12 mouse cellular contexts compared by ENCODE assay signal in the genomic region with DNA sequence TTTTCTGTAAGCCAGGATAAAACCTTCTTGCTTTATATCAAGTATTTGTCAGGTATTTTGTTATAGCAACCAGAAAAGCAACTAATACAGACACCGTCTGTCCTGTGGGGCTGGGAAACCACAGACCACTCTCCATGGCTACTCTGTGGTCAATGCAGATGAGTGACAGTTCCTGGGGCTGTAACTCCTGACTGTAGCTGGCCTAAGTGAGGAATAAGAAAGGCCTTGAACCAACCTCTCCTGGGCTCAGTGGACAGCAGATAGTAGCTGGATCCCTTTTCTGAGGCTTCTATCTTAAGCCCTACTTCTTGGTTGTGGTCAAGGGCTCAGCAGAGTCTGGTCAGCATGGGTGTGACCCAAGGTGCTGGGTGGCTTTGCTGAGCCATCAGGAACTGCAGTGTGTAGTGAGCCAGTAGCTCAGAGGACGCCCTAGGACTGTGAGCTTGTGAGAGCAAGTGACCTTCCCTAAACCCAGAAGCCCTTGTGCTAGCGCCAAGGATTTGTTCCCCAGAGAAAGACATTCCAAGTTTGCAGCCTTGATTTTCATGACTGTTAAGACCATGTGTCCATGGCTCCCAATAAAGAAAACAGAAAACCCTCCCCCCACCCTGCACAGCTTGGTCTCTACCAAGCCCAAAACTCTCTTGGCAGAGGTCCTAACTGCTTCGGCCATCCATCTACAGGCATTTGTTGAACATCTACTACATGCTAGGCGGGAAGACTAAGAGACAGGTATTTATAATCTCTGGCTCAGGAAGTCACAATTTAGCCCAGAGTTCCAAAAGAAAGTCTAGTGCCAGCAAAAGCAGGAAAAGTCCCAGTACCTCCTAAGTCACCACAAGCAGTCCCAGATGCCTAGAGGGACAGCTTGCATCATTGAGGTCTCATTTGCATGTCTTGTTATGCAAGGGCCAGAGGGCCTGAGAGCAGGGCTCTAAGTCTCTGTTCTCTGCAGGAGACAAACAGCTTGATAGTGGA. TPM values are rescaled to one million over a fixed set of nuclear protein-coding genes. Genes with fewer than 3 reads are reported as not detected.
DNase-seq lines count a peak whose midpoint lies in the region; ATAC-seq and TF ChIP-seq lines count a peak whose summit lies in the region.
"Had no signal": no experiment of that assay in that cellular context is flagged by ENCODE, and none has a peak within 500 bp of the region (broad histone marks: within the 10 kb centered on the region; RNA-seq: fewer than 3 reads in every experiment).

No protein-coding gene starts in this region.

- no peak overlapping the region for H3K4me2 ChIP-seq in forebrain, embryonic 12.5 days

- intact Hi-C loops in left cerebral cortex, postnatal 14 days (cut with DNase I), result no loop called here

- peak; percentile 52 for DNase-seq in heart, adult 8-10 months (ENCODE audit: low spot score)
- DNase-seq in heart, postnatal 4 days, result no peak
- DNase-seq in ES-E14 (ENCODE audit: low read depth, low spot score), result peak; percentile 30
- DNase-seq in fat pad, adult 2 months (ENCODE audit: extremely low read depth, low read depth, low spot score), result peak; percentile 90
- peak; percentile 61 for DNase-seq in lung, postnatal 36 days
- DNase-seq in urinary bladder, adult 18-20 months (ENCODE audit: low spot score in 2 of 2), result no peak
- DNase-seq in left cerebral cortex, postnatal 14 days (ENCODE audit: low spot score in 2 of 2), result no peak
- DNase-seq: left cerebral cortex, postnatal 4 days; thymus, adult 2 months had no signal

- no peak overlapping the region for H3K27ac ChIP-seq in ES-E14 (ENCODE audit: insufficient read depth, low read depth, low read length, poor library complexity, severe bottlenecking)
- H3K27ac ChIP-seq in forebrain, embryonic 12.5 days, result no peak overlapping the region

- 89% methylated on average over 5 of the region's 5 CpGs for WGBS in forebrain, embryonic 12.5 days

- H3K27me3 ChIP-seq in forebrain, embryonic 12.5 days, result no peaks in the 10 kb centered on the region

- H3K4me1 ChIP-seq in ES-E14 (ENCODE audit: control insufficient read depth in 2 of 2, insufficient read depth in 2 of 2, low read length in 2 of 2, poor library complexity in 1 of 2), result no peaks in the 10 kb centered on the region; a peak in 1 of 4 replicates
- no peaks in the 10 kb centered on the region for H3K4me1 ChIP-seq in forebrain, embryonic 12.5 days

- in situ Hi-C loops in ES-E14 (cut with MboI; ENCODE audit: low sequenced_read_pairs in 2 of 2, unreplicated experiment in 2 of 2), result no loop called here

- H3K9ac ChIP-seq in ES-E14 (ENCODE audit: insufficient read depth, low read depth, low read length, poor library complexity, severe bottlenecking), result no peak overlapping the region
- H3K9ac ChIP-seq in forebrain, embryonic 12.5 days, result no peak overlapping the region

- no peak for ATAC-seq in forebrain, embryonic 12.5 days (ENCODE audit: low FRiP score)

- no peaks in the 10 kb centered on the region for H3K36me3 ChIP-seq in ES-E14 (ENCODE audit: control insufficient read depth, insufficient read depth, low read length, poor library complexity, severe bottlenecking)
- H3K36me3 ChIP-seq in forebrain, embryonic 12.5 days (replicated peaks), result no peaks in the 10 kb centered on the region
- H3K36me3 ChIP-seq: G1E had no signal

- no peak overlapping the region for H3K4me3 ChIP-seq in ES-E14 (ENCODE audit: insufficient read depth in 1 of 2, low read depth in 1 of 2, low read length in 2 of 2, poor library complexity in 1 of 2, severe bottlenecking in 1 of 2)
- H3K4me3 ChIP-seq in forebrain, embryonic 12.5 days (replicated peaks), result no peak overlapping the region

- no peaks in the 10 kb centered on the region for H3K9me3 ChIP-seq in ES-E14 (ENCODE audit: control insufficient read depth, insufficient read depth, low read depth, low read length)
- H3K9me3 ChIP-seq in forebrain, embryonic 12.5 days, result no peaks in the 10 kb centered on the region
- H3K9me3 ChIP-seq: G1E had no signal

TF ChIP-seq in ES-E14, 5 proteins besides CTCF, POLR2A, EP300 and RAD21:
- TF ChIP-seq ZNF384 (IDR thresholded peaks at IDR 0.05; ENCODE audit: low read depth, low read length) (no peak), CHD2 (IDR thresholded peaks at IDR 0.05; ENCODE audit: low read depth, low read length) (no peak), HCFC1 (IDR thresholded peaks at IDR 0.05; ENCODE audit: borderline replicate concordance, insufficient read depth, low read length) (no peak), MAFK (IDR thresholded peaks at IDR 0.05; ENCODE audit: insufficient read depth, low read depth, low read length) (no peak), ZC3H11A (IDR thresholded peaks at IDR 0.05; ENCODE audit: borderline replicate concordance, low read depth, low read length) (no peak)
TF ChIP-seq in ES-E14: peak in this region for 0.

RNA-seq across cellular contexts. Expression of gene Icosl, which starts 27.1 kb away (rescaled TPM):
- 1 to 10 TPM; 6.1 to 7.9 (median 7.0) TPM for total RNA-seq in heart, adult 8-10 months (2022)
- total RNA-seq in heart, postnatal 4 days (2021), result 1 to 10 TPM; 3.8 to 4.6 TPM
- total RNA-seq in ES-E14 (2012; rRNA removed), result 30.5 and 31.7 TPM in 2 replicates
- polyA plus RNA-seq in forebrain, embryonic 12.5 days (2016; fragmentation: Nextera tagmentation; extraction: Ambion mirVana), result 1.3 and 1.4 TPM in 2 replicates
- 1 to 10 TPM; 1.4 to 1.9 TPM for total RNA-seq in left cerebral cortex, postnatal 14 days (2021)
- polyA plus RNA-seq: G1E had no signal

RNA-seq across cellular contexts. Expression of gene Aire, which starts 52.8 kb away (rescaled TPM):
- total RNA-seq in heart, adult 8-10 months (2022), result not detected
- total RNA-seq in heart, postnatal 4 days (2021), result not detected
- total RNA-seq in ES-E14 (2012; rRNA removed), result 68.3 and 88.3 TPM in 2 replicates
- 0.11 and 0.19 TPM in 2 replicates for polyA plus RNA-seq in forebrain, embryonic 12.5 days (2016; fragmentation: Nextera tagmentation; extraction: Ambion mirVana)
- under 1 TPM in 1 of 2 experiments, not detected in 1; 0.27 TPM for total RNA-seq in left cerebral cortex, postnatal 14 days (2021)
- total RNA-seq: G1E had no signal

RNA-seq across cellular contexts. Expression of gene Dnmt3l, which starts 54.5 kb away (rescaled TPM):
- total RNA-seq in heart, adult 8-10 months (2022), result under 1 TPM in 2 of 4 experiments, not detected in 2; 0.38 to 0.65 TPM
- not detected for total RNA-seq in heart, postnatal 4 days (2021)
- 328 and 388 TPM in 2 replicates for total RNA-seq in ES-E14 (2012; rRNA removed)
- polyA plus RNA-seq in forebrain, embryonic 12.5 days (2016; fragmentation: Nextera tagmentation; extraction: Ambion mirVana), result not detected in 2 replicates
- under 1 TPM in 1 of 2 experiments, not detected in 1; 0.33 TPM for total RNA-seq in left cerebral cortex, postnatal 14 days (2021)
- total RNA-seq: left cerebral cortex, postnatal 4 days had no signal
- polyA plus RNA-seq: brain, embryonic 14.5 days; G1E had no signal

Comparison
In these comparisons a context has a peak if more than half of its experiments do, and no peak if none do; other contexts are left out.
1. DNase-seq: peak in heart, adult 8-10 months (single experiment), ES-E14 (single experiment), fat pad, adult 2 months (single experiment) and lung, postnatal 36 days (single experiment); none in heart, postnatal 4 days (single experiment), urinary bladder, adult 18-20 months (0 of 2) and left cerebral cortex, postnatal 14 days (0 of 2).
2. RNA of gene Aire, which starts 52.8 kb away (total RNA-seq): 68.3 to 88.3 TPM in ES-E14; 0.27 TPM in left cerebral cortex, postnatal 14 days, not detected in heart, adult 8-10 months and not detected in heart, postnatal 4 days; every median in the first group is over 10 times any median in the second.
3. RNA of gene Dnmt3l, which starts 54.5 kb away (total RNA-seq): 328 to 388 TPM in ES-E14; 0.38 to 0.65 TPM in heart, adult 8-10 months, 0.33 TPM in left cerebral cortex, postnatal 14 days and not detected in heart, postnatal 4 days; every median in the first group is over 100 times any median in the second.